Mouse (Mus musculus): ENCODE data around the gene Reck. TPM values are rescaled to one million over a fixed set of nuclear protein-coding genes. Genes with fewer than 3 reads are reported as not detected.

Reck gene
- total and polyA plus RNA-seq, 3 experiments, result 0.12 to 0.60 TPM; not detected in 1

DNA sequence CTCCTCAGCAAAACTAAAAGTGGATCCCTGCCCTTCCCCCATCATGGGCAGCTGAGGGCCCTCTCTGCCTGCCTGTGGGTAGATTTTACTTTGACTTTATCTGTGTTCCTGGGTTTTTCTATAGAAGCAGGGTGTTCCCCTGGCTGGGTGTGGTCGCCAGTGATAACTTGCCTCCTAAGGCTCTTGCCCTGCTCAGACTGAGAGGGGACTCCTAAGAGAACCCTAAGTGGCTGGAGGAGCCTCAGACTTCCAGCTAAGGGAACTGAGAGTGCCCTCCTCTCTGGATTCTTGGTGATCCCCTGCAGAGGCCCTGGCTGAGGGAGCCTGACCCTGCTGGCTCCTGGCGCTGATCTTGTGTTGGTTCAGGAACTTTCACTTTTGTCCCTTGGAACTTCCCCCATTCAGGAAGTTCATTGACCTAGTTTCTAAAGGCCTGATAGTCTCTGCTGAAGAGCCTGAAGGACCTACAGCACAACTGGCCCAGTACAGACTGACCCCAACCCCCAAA is 89.0 kb downstream of the Reck start:
- Histone ChIP-seq H3K9ac (ENCODE audit: control insufficient read depth, low read depth, low read length, poor library complexity, severe bottlenecking) (peak overlapping the region; percentile 73), H3K36me3 (ENCODE audit: control insufficient read depth in 1 of 2, insufficient read depth in 2 of 2, low read length in 2 of 2) (peaks cover 0 to 52% of the 10 kb centered on the region in 2 experiments; a peak in 2 of 4 replicates), H3K4me3 (ENCODE audit: control insufficient read depth in 1 of 2, insufficient read depth in 1 of 2, low read depth in 2 of 2, low read length in 2 of 2) (peak overlapping the region; percentile 39 to 51), H3K9me3 (replicated peaks; ENCODE audit: insufficient read depth, low read length) (no peaks in the 10 kb centered on the region), H3K79me2 (ENCODE audit: control insufficient read depth, insufficient read depth, low read length, poor library complexity) (peaks cover 3% of the 10 kb centered on the region), H3K4me1 (ENCODE audit: control insufficient read depth in 1 of 2, insufficient read depth in 2 of 2, low read length in 2 of 2) (peaks cover 30 to 64% of the 10 kb centered on the region in 2 experiments), H3K27me3 (ENCODE audit: control insufficient read depth in 1 of 2, insufficient read depth in 2 of 2, low read length in 2 of 2) (no peaks in the 10 kb centered on the region), H3K27ac (ENCODE audit: control insufficient read depth, low read depth, low read length) (peak overlapping the region; percentile 99)
- peak; percentile 92 for DNase-seq (ENCODE audit: low read depth, low spot score)
- no peak for TF ChIP-seq POLR2AphosphoS5 (IDR thresholded peaks at IDR 0.05; ENCODE audit: borderline replicate concordance, low read depth, low read length)
- TF ChIP-seq MAFK (IDR thresholded peaks at IDR 0.05; ENCODE audit: borderline replicate concordance, low read depth, low read length), result no peak
- peak; percentile 95 for TF ChIP-seq ETS1 (IDR thresholded peaks at IDR 0.05; ENCODE audit: low read depth, low read length)
- TF ChIP-seq POLR2A (IDR thresholded peaks at IDR 0.05; ENCODE audit: control insufficient read depth in 1 of 2, insufficient read depth in 1 of 2, low read depth in 1 of 2, low read length in 2 of 2, poor library complexity in 1 of 2), result peak; percentile 65 to 93; a peak in 2 of 4 replicates
- no peak for TF ChIP-seq ZC3H11A (IDR thresholded peaks at IDR 0.05; ENCODE audit: low read depth, low read length)
- TF ChIP-seq MAX (IDR thresholded peaks at IDR 0.05; ENCODE audit: low read length), result no peak
- TF ChIP-seq MXI1 (IDR thresholded peaks at IDR 0.05; ENCODE audit: low read depth, low read length), result peak; percentile 49
- TF ChIP-seq NRF1 (IDR thresholded peaks at IDR 0.05; ENCODE audit: insufficient read depth, low read depth, low read length, poor library complexity, severe bottlenecking), result 0 out of 2 replicates have a peak, but pooled peaks have one; percentile 23
- TF ChIP-seq POLR2AphosphoS2 (IDR thresholded peaks at IDR 0.05; ENCODE audit: low read length), result peak; percentile 81
- 0 out of 2 replicates have a peak, but pooled peaks have one; percentile 38 for TF ChIP-seq ELF1 (IDR thresholded peaks at IDR 0.05; ENCODE audit: low read depth, low read length)
- no peak; the same call in 1 of the 2 replicates for TF ChIP-seq CHD1 (IDR thresholded peaks at IDR 0.05; ENCODE audit: low read depth, low read length)
- no peak for TF ChIP-seq CTCF (IDR thresholded peaks at IDR 0.05 in 2 of 3, conservative IDR thresholded peaks at IDR 0.05 in 1 of 3; ENCODE audit: control insufficient read depth in 1 of 3, insufficient read depth in 1 of 3, low read depth in 2 of 3, low read length in 3 of 3, poor library complexity in 1 of 3, severe bottlenecking in 1 of 3)
- TF ChIP-seq CHD2 (IDR thresholded peaks at IDR 0.05; ENCODE audit: low read length), result peak; percentile 85
- TF ChIP-seq BHLHE40 (IDR thresholded peaks at IDR 0.05; ENCODE audit: borderline replicate concordance, low read depth, low read length), result peak; percentile 73; the same call in 1 of the 2 replicates
- TF ChIP-seq E2F4 (IDR thresholded peaks at IDR 0.05; ENCODE audit: borderline replicate concordance, low read depth, low read length), result no peak
- peak; percentile 83 for TF ChIP-seq NELFE (IDR thresholded peaks at IDR 0.05; ENCODE audit: low read depth, low read length)
- TF ChIP-seq GATA1 (IDR thresholded peaks at IDR 0.05; ENCODE audit: low read depth, low read length), result peak; percentile 86
- 0 out of 2 replicates have a peak, but pooled peaks have one; percentile 3 for TF ChIP-seq SMC3 (IDR thresholded peaks at IDR 0.05; ENCODE audit: low read depth, low read length)
- peak; percentile 95 for TF ChIP-seq ZMIZ1 (IDR thresholded peaks at IDR 0.05; ENCODE audit: low read depth, low read length)
- TF ChIP-seq MYB (IDR thresholded peaks at IDR 0.05; ENCODE audit: low read depth, low read length), result peak; percentile 32; the same call in 1 of the 2 replicates
- TF ChIP-seq SIN3A (IDR thresholded peaks at IDR 0.05; ENCODE audit: low read length), result peak; percentile 89
- 0 out of 2 replicates have a peak, but pooled peaks have one; percentile 52 for TF ChIP-seq MEF2A (IDR thresholded peaks at IDR 0.05; ENCODE audit: extremely low read depth, insufficient replicate concordance, low read depth, low read length, poor library complexity, severe bottlenecking)
- TF ChIP-seq MYC (IDR thresholded peaks at IDR 0.05; ENCODE audit: low read depth, low read length), result 0 out of 2 replicates have a peak, but pooled peaks have one; percentile 64
- TF ChIP-seq HCFC1 (IDR thresholded peaks at IDR 0.05; ENCODE audit: low read depth, low read length), result peak; percentile 54
- TF ChIP-seq ZNF384 (IDR thresholded peaks at IDR 0.05; ENCODE audit: low read depth, low read length), result peak; percentile 27; the same call in 1 of the 2 replicates
- no peak for TF ChIP-seq ZKSCAN1 (IDR thresholded peaks at IDR 0.05; ENCODE audit: low read depth, low read length)
- TF ChIP-seq MAZ (IDR thresholded peaks at IDR 0.05; ENCODE audit: low read depth, low read length), result peak; percentile 88; the same call in 1 of the 2 replicates
- TF ChIP-seq TBP (IDR thresholded peaks at IDR 0.05; ENCODE audit: low read depth, low read length), result peak; percentile 91
- no peak for TF ChIP-seq USF1 (IDR thresholded peaks at IDR 0.05; ENCODE audit: low read depth, low read length)
- no peak for TF ChIP-seq GABPA (IDR thresholded peaks at IDR 0.05; ENCODE audit: low read depth, low read length)
- TF ChIP-seq TAL1 (IDR thresholded peaks at IDR 0.05; ENCODE audit: low read length), result peak; percentile 82
- TF ChIP-seq UBTF (IDR thresholded peaks at IDR 0.05; ENCODE audit: borderline replicate concordance, insufficient read depth, low read depth, low read length), result no peak
- TF ChIP-seq RCOR1 (IDR thresholded peaks at IDR 0.05; ENCODE audit: low read depth, low read length), result peak; percentile 85
- TF ChIP-seq RAD21 (IDR thresholded peaks at IDR 0.05; ENCODE audit: low read depth, low read length), result no peak
- peak; percentile 90 for TF ChIP-seq TCF12 (IDR thresholded peaks at IDR 0.05; ENCODE audit: low read depth, low read length)
- TF ChIP-seq EP300 (IDR thresholded peaks at IDR 0.05; ENCODE audit: low read depth in 1 of 2, low read length in 2 of 2), result peak; percentile 84 to 95

Data from MEL (cell line).